ENCODE assay signal across 43 mouse cellular contexts in the genomic region with DNA sequence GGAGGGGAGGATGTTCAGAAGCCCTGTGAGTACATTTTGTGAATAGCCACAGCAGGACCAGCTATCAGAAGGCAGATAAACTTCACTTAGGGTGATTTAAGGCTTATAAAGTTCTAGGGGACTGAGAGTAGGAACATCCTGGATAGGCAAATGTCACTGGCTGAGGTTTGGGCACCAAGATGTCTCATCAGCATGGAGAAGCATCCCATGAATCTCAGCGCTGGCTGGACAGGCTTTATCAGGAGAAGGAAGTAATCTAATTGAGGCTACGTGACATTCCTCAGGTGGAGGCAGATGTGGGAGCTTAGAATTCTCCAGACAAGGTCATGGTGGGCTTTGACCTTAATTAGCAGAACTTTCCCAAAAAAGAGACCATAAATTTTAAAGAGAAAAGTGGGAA. TPM values are rescaled to one million over a fixed set of nuclear protein-coding genes. Genes with fewer than 3 reads are reported as not detected.
"Had no signal": no experiment of that assay in that cellular context is flagged by ENCODE, and none has a peak within 500 bp of the region (broad histone marks: within the 10 kb centered on the region; RNA-seq: fewer than 3 reads in every experiment).

No protein-coding gene starts in this region.

- H3K9ac ChIP-seq: limb, embryonic 12.5 days; limb, embryonic 13.5 days; limb, embryonic 15.5 days; liver, embryonic 12.5 days; liver, embryonic 13.5 days; liver, embryonic 14.5 days; liver, embryonic 15.5 days; liver, postnatal 0 days; lung, embryonic 14.5 days; lung, embryonic 15.5 days; midbrain, embryonic 12.5 days; midbrain, embryonic 13.5 days; midbrain, embryonic 15.5 days; neural tube, embryonic 12.5 days had no signal

- H3K4me3 ChIP-seq: limb, embryonic 10.5 days; limb, embryonic 12.5 days; limb, embryonic 13.5 days; limb, embryonic 15.5 days; liver, embryonic 12.5 days; liver, embryonic 13.5 days; liver, embryonic 15.5 days; lung, embryonic 15.5 days; megakaryocyte, embryonic 14.5 days; midbrain, embryonic 10.5 days; midbrain, embryonic 12.5 days; midbrain, embryonic 13.5 days; midbrain, embryonic 15.5 days; myocyte; neural tube, embryonic 12.5 days had no signal

- DNase-seq: left cerebral cortex, postnatal 4 days; liver; liver, embryonic 13.5 days; liver, postnatal 0 days; lung, adult 18-20 months; lung, adult 2 months; lung, embryonic 14.5 days; lung, postnatal 10 days; lung, postnatal 14 days; lung, postnatal 36 days; lung, postnatal 4 days; midbrain, embryonic 14.5 days had no signal

- H3K27ac ChIP-seq: limb, embryonic 10.5 days; limb, embryonic 12.5 days; limb, embryonic 13.5 days; limb, embryonic 15.5 days; liver, embryonic 12.5 days; liver, embryonic 13.5 days; liver, embryonic 14.5 days; liver, embryonic 15.5 days; lung, embryonic 15.5 days; macrophage; midbrain, embryonic 10.5 days; midbrain, embryonic 12.5 days; midbrain, embryonic 13.5 days; midbrain, embryonic 15.5 days; neural tube, embryonic 12.5 days had no signal

- H3K9me3 ChIP-seq: limb, embryonic 10.5 days; limb, embryonic 12.5 days; limb, embryonic 13.5 days; limb, embryonic 15.5 days; liver, embryonic 12.5 days; liver, embryonic 13.5 days; liver, embryonic 15.5 days; lung, embryonic 15.5 days; megakaryocyte, embryonic 14.5 days; midbrain, embryonic 10.5 days; midbrain, embryonic 12.5 days; midbrain, embryonic 13.5 days; midbrain, embryonic 15.5 days; neural tube, embryonic 12.5 days had no signal

- H3K36me3 ChIP-seq: limb, embryonic 10.5 days; limb, embryonic 12.5 days; limb, embryonic 13.5 days; limb, embryonic 15.5 days; liver, embryonic 12.5 days; liver, embryonic 13.5 days; liver, embryonic 15.5 days; lung, embryonic 15.5 days; midbrain, embryonic 10.5 days; midbrain, embryonic 12.5 days; midbrain, embryonic 13.5 days; midbrain, embryonic 15.5 days; neural tube, embryonic 12.5 days had no signal

- H3K4me1 ChIP-seq: limb, embryonic 12.5 days; limb, embryonic 13.5 days; limb, embryonic 15.5 days; liver, embryonic 15.5 days; midbrain, embryonic 10.5 days; midbrain, embryonic 12.5 days; midbrain, embryonic 15.5 days; neural tube, embryonic 12.5 days had no signal

- H3K27me3 ChIP-seq: limb, embryonic 13.5 days; limb, embryonic 15.5 days; midbrain, embryonic 12.5 days; midbrain, embryonic 13.5 days; midbrain, embryonic 15.5 days; neural tube, embryonic 12.5 days had no signal

RNA-seq across cellular contexts. Expression of gene Enthd1, which starts 8.9 kb away (rescaled TPM):
- total RNA-seq: left cerebral cortex, postnatal 25 days; left cerebral cortex, postnatal 36 days; liver, adult 2 months; megakaryocyte progenitor cell, adult 5-6 weeks; megakaryocyte-erythroid progenitor cell, adult 5-6 weeks; midbrain, postnatal 0 days; monocyte, adult 5-6 weeks had no signal
- polyA plus RNA-seq: limb, embryonic 10.5 days; limb, embryonic 11.5 days; limb, embryonic 12.5 days; limb, embryonic 13.5 days; liver, adult 2 months; liver, embryonic 11.5 days; liver, embryonic 12.5 days; liver, embryonic 13.5 days; liver, embryonic 14.5 days; liver, embryonic 15.5 days; liver, embryonic 16.5 days; liver, postnatal 0 days; lung, adult 2 months; lung, embryonic 14.5 days; lung, embryonic 15.5 days; lung, embryonic 16.5 days; lung, postnatal 0 days; macrophage; midbrain, embryonic 10.5 days; midbrain, embryonic 11.5 days; midbrain, embryonic 12.5 days; midbrain, embryonic 13.5 days; midbrain, embryonic 14.5 days; midbrain, embryonic 15.5 days; midbrain, embryonic 16.5 days; midbrain, postnatal 0 days; myocyte; neural tube, embryonic 11.5 days; neural tube, embryonic 12.5 days had no signal

RNA-seq across cellular contexts. Expression of gene Grap2, which starts 16.4 kb away (rescaled TPM):
- polyA plus RNA-seq: myocyte had no signal
